Mouse (Mus musculus) midbrain, embryonic 16.5 days (tissue): ENCODE results near the gene Map3k11. TPM values are rescaled to one million over a fixed set of nuclear protein-coding genes. Genes with fewer than 3 reads are reported as not detected.

ENCODE experiments used
- ATAC-seq: fragments of 200-750 bp; cut with Nextera tagmentation; 2 replicates; pipeline ENCODE4 v1.8.0; 2017; ENCODE audit warnings: moderate TSS enrichment
- H3K27ac ChIP-seq: fragments of 300-500 bp; sonication (generic); 2 replicates; pipeline ENCODE4 v1.5.1; 2014; ENCODE audit warnings: mild to moderate bottlenecking, low read length, mixed read lengths
- H3K27me3 ChIP-seq: fragments of 300-500 bp; sonication (generic); 2 replicates; pipeline ENCODE4 v1.6.1; 2014; ENCODE audit warnings: low read depth, low read length, mixed read lengths; ENCODE audit not compliant: control insufficient read depth, insufficient read depth
- H3K36me3 ChIP-seq: fragments of 300-500 bp; sonication (generic); 2 replicates; pipeline ENCODE4 v1.6.1; 2014; ENCODE audit warnings: mild to moderate bottlenecking, low read length, moderate library complexity, mixed read lengths; ENCODE audit not compliant: control insufficient read depth, insufficient read depth
- H3K4me1 ChIP-seq: fragments of 300-500 bp; sonication (generic); 2 replicates; pipeline ENCODE4 v1.6.1; 2014; ENCODE audit warnings: mild to moderate bottlenecking, low read length, mixed read lengths; ENCODE audit not compliant: control insufficient read depth, insufficient read depth
- H3K4me2 ChIP-seq: fragments of 300-500 bp; sonication (generic); 2 replicates; pipeline ENCODE4 v1.6.1; 2014; ENCODE audit warnings: mild to moderate bottlenecking, low read length, mixed read lengths
- H3K4me3 ChIP-seq: fragments of 300-500 bp; sonication (generic); 2 replicates; pipeline ENCODE4 v1.5.1; 2014; ENCODE audit warnings: low read depth, mild to moderate bottlenecking, low read length, moderate library complexity, mixed read lengths
- H3K9ac ChIP-seq: fragments of 300-500 bp; sonication (generic); 2 replicates; pipeline ENCODE4 v1.6.1; 2014; ENCODE audit warnings: low read depth, low read length, mixed read lengths
- H3K9me3 ChIP-seq: fragments of 300-500 bp; sonication (generic); replicated peaks from 2 replicates; pipeline ENCODE4 v1.6.1; 2014; ENCODE audit warnings: mild to moderate bottlenecking, low read length, mixed read lengths; ENCODE audit not compliant: control insufficient read depth, poor library complexity, severe bottlenecking
- WGBS: fragments of 180-500 bp; shearing (Covaris S2); extraction: QIAGEN DNeasy Blood & Tissue Kit; methylation state at CpG from one replicate; pipeline ENCODE4 v1.1.7; 2014; 5-methylcytosine and 5-hydroxymethylcytosine counted together
- polyA plus RNA-seq: library from polyadenylated mRNA; unstranded; fragments of >200 nt; fragmentation: Nextera tagmentation; extraction: Ambion mirVana; gene quantifications from 2 replicates; pipeline ENCODE4 v1.2.1, GENCODE M21; 2015

The Map3k11 gene
- polyA plus RNA-seq, 1 experiment from 2014 or later = 9.5 TPM

GRCm38 (mm10) chr19:5723934-5724548 lies 35.5 kb downstream of the Map3k11 start:
- ATAC-seq = no peak
- peaks cover 14% of the 10 kb centered on the region for H3K36me3 ChIP-seq
- no peaks in the 10 kb centered on the region for H3K27me3 ChIP-seq
- H3K4me1 ChIP-seq = peaks cover 38% of the 10 kb centered on the region
- H3K4me2 ChIP-seq = no peak overlapping the region
- H3K27ac ChIP-seq = no peak overlapping the region
- H3K4me3 ChIP-seq = no peak overlapping the region
- no peaks in the 10 kb centered on the region for H3K9me3 ChIP-seq
- WGBS = 70% methylated on average over 4 of the region's 4 CpGs
- no peak overlapping the region for H3K9ac ChIP-seq

DNA sequence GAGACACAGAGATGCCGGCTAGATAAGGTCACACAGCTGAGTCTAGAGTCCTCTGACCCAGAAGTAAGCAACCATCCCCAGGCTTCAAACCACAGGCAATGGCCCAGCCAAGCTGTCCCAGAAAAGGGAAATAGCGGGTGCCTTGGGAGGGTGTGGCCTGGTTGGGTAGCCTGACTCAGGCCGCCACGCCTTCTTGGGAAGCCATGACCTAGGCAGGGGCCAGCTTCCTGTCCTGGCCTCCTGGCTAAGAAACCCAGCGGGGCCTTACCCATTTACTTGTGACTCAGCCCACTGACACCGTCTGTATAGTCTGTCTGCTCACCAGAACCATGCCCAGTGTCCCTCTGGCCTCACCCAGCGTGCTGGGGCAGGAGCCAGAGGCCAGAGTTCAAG lies 36.0 kb downstream of the Map3k11 start:
- ATAC-seq = no peak
- 75% methylated on average over 7 of the region's 7 CpGs for WGBS

GRCm38 (mm10) chr19:5725029-5725707 lies 36.6 kb downstream of the Map3k11 start:
- no peak for ATAC-seq
- Histone ChIP-seq H3K4me3 (no peak overlapping the region; the same call in 1 of the 2 replicates), H3K36me3 (peaks cover 9% of the 10 kb centered on the region), H3K4me2 (peak overlapping the region; percentile 67), H3K9me3 (no peaks in the 10 kb centered on the region), H3K27ac (no peak overlapping the region), H3K4me1 (peaks cover 44% of the 10 kb centered on the region), H3K9ac (no peak overlapping the region), H3K27me3 (no peaks in the 10 kb centered on the region)
- 80% methylated on average over 12 of the region's 12 CpGs for WGBS

More for the DNA sequence above, 36.0 kb downstream of the Map3k11 start:
- H3K9ac ChIP-seq = no peak overlapping the region
- peaks cover 12% of the 10 kb centered on the region for H3K36me3 ChIP-seq
- no peak overlapping the region for H3K4me3 ChIP-seq
- H3K4me1 ChIP-seq = peaks cover 38% of the 10 kb centered on the region
- H3K4me2 ChIP-seq = no peak overlapping the region
- H3K27me3 ChIP-seq = no peaks in the 10 kb centered on the region
- no peak overlapping the region for H3K27ac ChIP-seq
- no peaks in the 10 kb centered on the region for H3K9me3 ChIP-seq

DNA sequence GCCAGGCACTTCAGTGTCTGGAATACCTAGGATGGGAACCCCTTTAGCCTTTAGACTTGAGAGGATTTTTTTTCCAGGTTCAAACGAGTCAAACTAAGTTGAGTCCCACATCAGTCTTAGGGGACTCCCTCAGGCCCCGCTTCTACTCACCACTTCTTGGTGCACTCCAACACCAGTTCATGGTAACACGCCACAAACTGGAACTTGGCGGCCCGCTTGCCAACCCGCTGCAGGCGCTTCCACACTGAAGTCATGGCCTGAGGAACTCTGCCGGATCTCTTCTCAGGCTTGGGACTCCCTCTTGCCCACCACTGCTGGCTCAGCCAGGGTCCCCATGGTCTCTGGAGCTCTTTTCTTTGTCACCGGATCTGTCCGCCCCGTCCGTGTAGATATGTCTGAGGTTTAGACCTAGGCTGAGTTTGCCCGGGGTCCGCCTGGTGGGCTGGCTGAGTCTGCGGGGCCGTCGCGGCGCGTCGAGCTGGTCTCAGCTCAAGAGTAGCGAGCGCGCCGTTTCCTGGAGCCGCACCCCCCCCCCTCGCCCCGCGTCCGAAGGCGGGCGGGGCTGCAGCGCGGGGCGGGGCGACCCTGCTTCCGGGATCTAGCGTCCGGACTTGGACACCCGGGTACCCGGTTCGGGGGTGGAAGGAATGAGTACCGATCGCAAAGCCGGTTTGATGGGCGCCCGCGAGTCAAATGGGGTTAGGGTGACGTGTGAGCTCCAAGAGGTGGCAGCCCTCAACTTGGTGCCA lies 37.4 kb downstream of the Map3k11 start, which contains the start of gene Ehbp1l1:
Ehbp1l1 (minus strand) TSS at position 551 of the 749 bp plus-strand sequence.
- peak within 1 kb of the TSS; percentile 100 for H3K4me2 ChIP-seq
- H3K4me3 ChIP-seq = peak within 1 kb of the TSS; percentile 34
- no peak for ATAC-seq
- peaks cover 6% of the 10 kb centered on the region for H3K36me3 ChIP-seq
- no peak within 1 kb of the TSS; the same call in 1 of the 2 replicates for H3K27ac ChIP-seq
- WGBS = 15% methylated on average over 41 of the region's 49 CpGs
- H3K4me1 ChIP-seq = peaks cover 51% of the 10 kb centered on the region
- H3K27me3 ChIP-seq = no peaks in the 10 kb centered on the region
- no peaks in the 10 kb centered on the region for H3K9me3 ChIP-seq
- H3K9ac ChIP-seq = peak within 1 kb of the TSS; percentile 98

DNA sequence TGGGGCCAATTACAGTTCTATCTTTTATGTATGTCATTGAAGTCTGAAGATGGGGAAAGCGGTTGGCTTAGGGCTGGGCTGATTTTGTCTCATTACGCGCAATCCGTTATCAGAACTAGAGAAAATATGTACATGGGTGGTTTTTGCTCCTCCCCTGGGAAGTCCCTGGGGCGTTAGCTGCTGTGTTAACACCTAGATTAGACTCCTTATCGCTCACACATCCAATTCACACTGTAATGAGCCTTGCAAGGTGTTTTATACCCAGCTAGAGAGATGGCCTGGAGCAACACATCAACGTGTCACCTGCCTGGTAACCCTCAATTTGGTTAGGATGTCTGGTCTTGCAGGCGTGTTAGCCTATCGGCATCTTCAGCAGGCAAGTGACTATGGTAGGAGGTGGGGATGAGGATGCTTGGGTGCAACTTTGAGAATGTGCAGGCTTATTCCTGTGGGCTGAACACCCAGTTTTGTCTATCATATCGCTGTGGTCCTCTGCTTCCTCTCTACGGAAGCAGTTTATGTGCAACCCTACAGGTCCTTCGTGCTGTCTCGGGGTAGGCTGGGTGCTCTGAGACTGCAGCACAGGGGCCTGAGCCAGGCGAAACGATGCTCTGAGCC lies 38.5 kb downstream of the Map3k11 start:
- H3K4me1 ChIP-seq = peaks cover 55% of the 10 kb centered on the region
- no peaks in the 10 kb centered on the region; the same call in 1 of the 2 replicates for H3K36me3 ChIP-seq
- H3K4me2 ChIP-seq = peak overlapping the region; percentile 100
- no peaks in the 10 kb centered on the region for H3K9me3 ChIP-seq
- 78% methylated on average over 15 of the region's 15 CpGs for WGBS
- peak overlapping the region; percentile 92 for H3K4me3 ChIP-seq
- peak overlapping the region; percentile 98 for H3K9ac ChIP-seq
- H3K27me3 ChIP-seq = no peaks in the 10 kb centered on the region
- ATAC-seq = no peak
- H3K27ac ChIP-seq = peak overlapping the region; percentile 53; the same call in 1 of the 2 replicates

DNA sequence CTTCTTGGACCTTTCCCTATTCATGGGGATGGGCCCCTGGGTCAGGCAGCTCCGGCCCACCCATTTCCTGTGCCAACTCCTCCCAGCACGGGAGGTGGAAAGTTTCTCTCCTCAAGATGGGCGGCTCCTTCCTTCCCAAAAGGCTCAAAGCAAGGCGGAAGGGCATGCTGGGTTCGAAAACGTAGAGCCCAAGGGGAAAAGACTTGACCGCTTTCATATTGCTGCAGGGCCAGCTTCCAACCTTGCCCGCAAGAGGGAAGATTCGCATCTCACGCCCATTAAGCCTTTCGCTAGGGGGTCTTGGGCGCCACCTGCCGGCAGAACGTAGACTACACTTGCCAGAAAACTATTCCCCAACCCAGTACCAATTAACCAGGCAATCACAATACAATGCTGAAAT lies 39.2 kb downstream of the Map3k11 start:
- H3K27me3 ChIP-seq = no peaks in the 10 kb centered on the region
- H3K4me1 ChIP-seq = peaks cover 55% of the 10 kb centered on the region
- H3K9ac ChIP-seq = peak overlapping the region; percentile 98
- no peak for ATAC-seq
- peak overlapping the region; percentile 92 for H3K4me3 ChIP-seq
- peak overlapping the region; percentile 100 for H3K4me2 ChIP-seq
- 5% methylated on average over 14 of the region's 14 CpGs for WGBS
- H3K36me3 ChIP-seq = no peaks in the 10 kb centered on the region; the same call in 1 of the 2 replicates
- H3K27ac ChIP-seq = peak overlapping the region; percentile 97
- H3K9me3 ChIP-seq = no peaks in the 10 kb centered on the region

- H3K4me2 ChIP-seq = peak overlapping the region; percentile 100
- peaks cover 55% of the 10 kb centered on the region for H3K4me1 ChIP-seq
- peak overlapping the region; percentile 92 for H3K4me3 ChIP-seq
- WGBS = 5% methylated on average over 37 of the region's 37 CpGs
- H3K27ac ChIP-seq = peak overlapping the region; percentile 97
- peak overlapping the region; percentile 98 for H3K9ac ChIP-seq
- no peaks in the 10 kb centered on the region for H3K27me3 ChIP-seq
- ATAC-seq = peak; percentile 43
- H3K9me3 ChIP-seq = no peaks in the 10 kb centered on the region
- no peaks in the 10 kb centered on the region for H3K36me3 ChIP-seq
These were observed 40.3 kb downstream of the Map3k11 start for GRCm38 (mm10) chr19:5728631-5729443.

DNA sequence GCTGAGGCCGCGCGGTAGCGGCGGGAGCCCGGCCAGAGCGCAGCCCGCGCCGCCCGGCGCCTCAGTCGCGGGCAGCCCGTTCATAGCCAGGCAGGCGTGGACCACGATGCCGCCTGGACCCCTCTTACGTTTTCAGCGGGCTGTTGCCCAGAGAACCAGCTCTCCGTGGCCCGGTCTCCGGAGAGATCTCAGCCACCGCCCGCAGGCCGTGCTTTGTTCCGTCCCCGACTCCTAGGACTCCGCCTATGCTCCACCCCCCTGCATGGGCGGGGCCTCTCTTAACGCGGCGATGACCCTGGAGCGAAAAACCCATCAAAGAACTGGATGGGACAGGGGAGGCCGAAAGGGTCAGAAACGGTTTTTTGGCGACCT lies 40.9 kb downstream of the Map3k11 start, which contains the start of gene Fam89b:
Fam89b (minus strand) TSS at position 210 of the 372 bp plus-strand sequence.
- peak within 1 kb of the TSS; percentile 92 for H3K4me3 ChIP-seq
- no peaks in the 10 kb centered on the region for H3K27me3 ChIP-seq
- ATAC-seq = peak; percentile 81
- no peaks in the 10 kb centered on the region for H3K9me3 ChIP-seq
- H3K4me2 ChIP-seq = peak within 1 kb of the TSS; percentile 100
- peak within 1 kb of the TSS; percentile 97 for H3K27ac ChIP-seq
- peaks cover 55% of the 10 kb centered on the region for H3K4me1 ChIP-seq
- H3K36me3 ChIP-seq = no peaks in the 10 kb centered on the region
- under 1% methylated on average over 37 of the region's 37 CpGs for whole genome bisulfite sequencing
- peak within 1 kb of the TSS; percentile 98 for H3K9ac ChIP-seq
